Mouse (Mus musculus) gonadal fat pad, adult 2 months (tissue): ENCODE results near the gene Olfr1417. TPM values are rescaled to one million over a fixed set of nuclear protein-coding genes. Genes with fewer than 3 reads are reported as not detected.
"Not testable (repeated sequence)": the region's sequence is repeated elsewhere in the genome, so short reads cannot be mapped to it uniquely, and the experiment has no call there.

Source experiments
- DNase-seq: peaks from one replicate; pipeline ENCODE4 v3.0.0-alpha.2; 2012; ENCODE audit warnings: low read depth
- polyA plus RNA-seq: library from polyadenylated mRNA; depleted of rRNA; stranded (reverse); fragments of >200 nt; gene quantifications from 2 replicates; pipeline ENCODE4 v1.2.3, GENCODE M21; 2012; rRNA removed

Olfr1417 gene
- polyA plus RNA-seq, result not detected in 2 replicates

GRCm38 (mm10) chr19:11839119-11839518 is at the start of gene Olfr1417:
Gene Olfr1417 (minus strand): TSS chr19:11839219.
- DNase-seq, result no peak

GRCm38 (mm10) chr19:11886265-11886664 is 47.2 kb upstream of the Olfr1417 start, which contains the start of gene Olfr1420:
Gene Olfr1420 (plus strand): TSS chr19:11886565.
- no peak for DNase-seq

GRCm38 (mm10) chr19:11878404-11878803 is 39.4 kb upstream of the Olfr1417 start:
- DNase-seq, result not testable (repeated sequence)

GRCm38 (mm10) chr19:11875006-11875405 is 36.0 kb upstream of the Olfr1417 start, which contains the start of gene Olfr1419:
Gene Olfr1419 (minus strand): TSS chr19:11875106.
- no peak for DNase-seq

GRCm38 (mm10) chr19:11867837-11868236 is 28.8 kb upstream of the Olfr1417 start:
- no peak for DNase-seq

- no peak for DNase-seq
These were observed 21.9 kb upstream of the Olfr1417 start, which contains the start of gene Olfr1418 for GRCm38 (mm10) chr19:11860966-11861365. Gene Olfr1418 (minus strand): TSS chr19:11861066.

- DNase-seq, result no peak
These were observed 17.5 kb upstream of the Olfr1417 start for GRCm38 (mm10) chr19:11856506-11856905.

- no peak for DNase-seq
These were observed 15.8 kb upstream of the Olfr1417 start for GRCm38 (mm10) chr19:11854821-11855220.

GRCm38 (mm10) chr19:11852652-11853051 is 13.6 kb upstream of the Olfr1417 start:
- no peak for DNase-seq

GRCm38 (mm10) chr19:11846333-11846732 is 7.3 kb upstream of the Olfr1417 start:
- no peak for DNase-seq

- DNase-seq, result no peak
These were observed 15.5 kb downstream of the Olfr1417 start for GRCm38 (mm10) chr19:11823346-11824065.

- no peak for DNase-seq
These were observed 18.8 kb downstream of the Olfr1417 start for GRCm38 (mm10) chr19:11820211-11820610.

- no peak for DNase-seq
These were observed 19.2 kb downstream of the Olfr1417 start for GRCm38 (mm10) chr19:11819800-11820199.

- no peak for DNase-seq
These were observed 19.8 kb downstream of the Olfr1417 start, which contains the start of gene Stx3 for GRCm38 (mm10) chr19:11819143-11819700. Gene Stx3 (minus strand): TSS chr19:11819403.

- no peak for DNase-seq
These were observed 20.5 kb downstream of the Olfr1417 start for GRCm38 (mm10) chr19:11818199-11819142.

- no peak for DNase-seq
These were observed 21.4 kb downstream of the Olfr1417 start for GRCm38 (mm10) chr19:11817586-11817985.

GRCm38 (mm10) chr19:11816706-11817105 is 22.3 kb downstream of the Olfr1417 start:
- DNase-seq, result no peak

GRCm38 (mm10) chr19:11814742-11815333 is 24.2 kb downstream of the Olfr1417 start:
- DNase-seq, result no peak

GRCm38 (mm10) chr19:11813649-11814048 is 25.4 kb downstream of the Olfr1417 start:
- no peak for DNase-seq

- no peak for DNase-seq
These were observed 25.9 kb downstream of the Olfr1417 start for GRCm38 (mm10) chr19:11813136-11813535.

- no peak for DNase-seq
These were observed 27.2 kb downstream of the Olfr1417 start for GRCm38 (mm10) chr19:11811688-11812365.
